Mouse (Mus musculus) kidney, postnatal 36 days (tissue): ENCODE data around the gene H2afz.
A peak's percentile ranks its signal among the peaks of the same experiment; 100 is the strongest.
"Not testable (repeated sequence)": the region's sequence is repeated elsewhere in the genome, so short reads cannot be mapped to it uniquely, and the experiment has no call there.

Source experiments
- DNase-seq, 2 experiments: peaks; one replicate each; pipeline ENCODE4 v3.0.0; 2021 to 2022; ENCODE audit warnings: mixed read lengths in 2 of 2

Gene H2afz

GRCm38 (mm10) chr3:137864124-137864987, at the start of gene H2afz:
TSS of gene H2afz (plus strand) at chr3:137864487.
- peak; percentile 98 to 99 for DNase-seq

- DNase-seq: peak in 1 of 2 experiments; percentile 48
Observed at GRCm38 (mm10) chr3:137818713-137819112, 45.6 kb upstream of the H2afz start.

GRCm38 (mm10) chr3:137820688-137821467, 43.4 kb upstream of the H2afz start:
- DNase-seq: no peak

- DNase-seq: no peak
Observed at GRCm38 (mm10) chr3:137823317-137823716, 41.0 kb upstream of the H2afz start.

GRCm38 (mm10) chr3:137827678-137828077, 36.6 kb upstream of the H2afz start:
- DNase-seq: no peak

GRCm38 (mm10) chr3:137831156-137831555, 33.1 kb upstream of the H2afz start:
- DNase-seq: no peak

- DNase-seq: no peak
Observed at GRCm38 (mm10) chr3:137833128-137833527, 31.2 kb upstream of the H2afz start.

GRCm38 (mm10) chr3:137833698-137834097, 30.6 kb upstream of the H2afz start:
- no peak for DNase-seq

- no peak for DNase-seq
Observed at GRCm38 (mm10) chr3:137836543-137836942, 27.7 kb upstream of the H2afz start.

GRCm38 (mm10) chr3:137838160-137838559, 26.1 kb upstream of the H2afz start:
- DNase-seq: no peak

- DNase-seq: no peak
Observed at GRCm38 (mm10) chr3:137842944-137843343, 21.3 kb upstream of the H2afz start.

GRCm38 (mm10) chr3:137844263-137844662, 20.0 kb upstream of the H2afz start:
- DNase-seq: no peak

- DNase-seq: no peak
Observed at GRCm38 (mm10) chr3:137846552-137846951, 17.7 kb upstream of the H2afz start.

GRCm38 (mm10) chr3:137848354-137848753, 15.9 kb upstream of the H2afz start:
- DNase-seq: no peak

GRCm38 (mm10) chr3:137849697-137850096, 14.6 kb upstream of the H2afz start:
- DNase-seq: no peak

- DNase-seq: no peak
Observed at GRCm38 (mm10) chr3:137851196-137851595, 13.1 kb upstream of the H2afz start.

- DNase-seq: not testable (repeated sequence)
Observed at GRCm38 (mm10) chr3:137853011-137853410, 11.3 kb upstream of the H2afz start.

- no peak for DNase-seq
Observed at GRCm38 (mm10) chr3:137855328-137855727, 9.0 kb upstream of the H2afz start.

- no peak for DNase-seq
Observed at GRCm38 (mm10) chr3:137856061-137856460, 8.2 kb upstream of the H2afz start.

- DNase-seq: no peak
Observed at GRCm38 (mm10) chr3:137860394-137861170, 3.7 kb upstream of the H2afz start.

GRCm38 (mm10) chr3:137861436-137861835, 2.9 kb upstream of the H2afz start:
- DNase-seq: no peak

- DNase-seq: no peak
Observed at GRCm38 (mm10) chr3:137862600-137862999, 1.7 kb upstream of the H2afz start.
